Mouse (Mus musculus) forebrain, embryonic 13.5 days (tissue): Measurements from ENCODE around the gene Sgca. TPM values are rescaled to one million over a fixed set of nuclear protein-coding genes. Genes with fewer than 3 reads are reported as not detected.
A peak's percentile ranks its signal among the peaks of the same experiment; 100 is the strongest.

ENCODE experiments used
- ATAC-seq: fragments of 200-750 bp; cut with Nextera tagmentation; 2 replicates; pipeline ENCODE4 v1.8.0; 2017
- H3K27ac ChIP-seq: fragments of 300-500 bp; sonication (generic); 2 replicates; pipeline ENCODE4 v1.5.1; 2015; ENCODE audit warnings: inconsistent platforms, mild to moderate bottlenecking, moderate library complexity
- H3K27me3 ChIP-seq: fragments of 300-500 bp; sonication (generic); 2 replicates; pipeline ENCODE4 v1.6.1; 2015; ENCODE audit warnings: mild to moderate bottlenecking, inconsistent platforms
- H3K36me3 ChIP-seq: fragments of 300-500 bp; sonication (generic); 2 replicates; pipeline ENCODE4 v1.6.1; 2015; ENCODE audit warnings: mild to moderate bottlenecking, inconsistent platforms; ENCODE audit not compliant: poor library complexity, severe bottlenecking
- H3K4me1 ChIP-seq: fragments of 300-500 bp; sonication (generic); 2 replicates; pipeline ENCODE4 v1.6.1; 2015; ENCODE audit warnings: inconsistent platforms
- H3K4me2 ChIP-seq: fragments of 300-500 bp; sonication (generic); 2 replicates; pipeline ENCODE4 v1.6.1; 2015; ENCODE audit warnings: inconsistent platforms, mild to moderate bottlenecking, moderate library complexity
- H3K4me3 ChIP-seq: fragments of 300-500 bp; sonication (generic); 2 replicates; pipeline ENCODE4 v1.5.1; 2015; ENCODE audit warnings: mild to moderate bottlenecking, inconsistent platforms
- H3K9ac ChIP-seq: fragments of 300-500 bp; sonication (generic); 2 replicates; pipeline ENCODE4 v1.6.1; 2015; ENCODE audit warnings: mild to moderate bottlenecking, inconsistent platforms
- H3K9me3 ChIP-seq: fragments of 300-500 bp; sonication (generic); replicated peaks from 2 replicates; pipeline ENCODE4 v1.6.1; 2016; ENCODE audit warnings: inconsistent platforms
- WGBS: fragments of 180-500 bp; shearing (Covaris S2); methylation state at CpG from one replicate; pipeline ENCODE4 v1.1.7; 2015; 5-methylcytosine and 5-hydroxymethylcytosine counted together
- polyA plus RNA-seq: library from polyadenylated mRNA; unstranded; fragments of >200 nt; fragmentation: Nextera tagmentation; extraction: Ambion mirVana; gene quantifications from 2 replicates; pipeline ENCODE4 v1.2.1, GENCODE M21; 2015

Gene Sgca
- polyA plus RNA-seq, 1 experiment from 2014 or later: not detected

- Histone ChIP-seq H3K4me3 (peak within 1 kb of the TSS; percentile 95), H3K4me1 (peaks cover 67% of the 10 kb centered on the region), H3K36me3 (peaks cover 23% of the 10 kb centered on the region), H3K9me3 (no peaks in the 10 kb centered on the region), H3K27ac (peak within 1 kb of the TSS; percentile 97), H3K27me3 (no peaks in the 10 kb centered on the region), H3K9ac (peak within 1 kb of the TSS; percentile 99), H3K4me2 (peak within 1 kb of the TSS; percentile 91)
- WGBS: under 1% methylated on average over 32 of the region's 32 CpGs
- ATAC-seq: peak; percentile 80
Measured at GRCm38 (mm10) chr11:95009629-95010014, 33.5 kb upstream of the Sgca start, which contains the start of gene Samd14. Gene Samd14 (plus strand): TSS chr11:95009879.

- no peaks in the 10 kb centered on the region for H3K9me3 ChIP-seq
- peaks cover 23% of the 10 kb centered on the region for H3K36me3 ChIP-seq
- H3K27ac ChIP-seq: peak overlapping the region; percentile 97
- H3K9ac ChIP-seq: peak overlapping the region; percentile 99
- H3K4me1 ChIP-seq: peaks cover 60% of the 10 kb centered on the region
- no peaks in the 10 kb centered on the region for H3K27me3 ChIP-seq
- ATAC-seq: no peak
- peak overlapping the region; percentile 91 for H3K4me2 ChIP-seq
- peak overlapping the region; percentile 95 for H3K4me3 ChIP-seq
- WGBS: 32% methylated on average over 15 of the region's 15 CpGs
Measured at GRCm38 (mm10) chr11:95008661-95009628, 32.8 kb upstream of the Sgca start.

GRCm38 (mm10) chr11:95007418-95007817 lies 31.3 kb upstream of the Sgca start:
- Histone ChIP-seq H3K9me3 (no peaks in the 10 kb centered on the region), H3K4me3 (no peak overlapping the region; the same call in 1 of the 2 replicates), H3K36me3 (peaks cover 35% of the 10 kb centered on the region), H3K9ac (no peak overlapping the region), H3K27ac (peak overlapping the region; percentile 81; the same call in 1 of the 2 replicates), H3K4me2 (peak overlapping the region; percentile 75), H3K4me1 (peaks cover 48% of the 10 kb centered on the region), H3K27me3 (no peaks in the 10 kb centered on the region)
- WGBS: 82% methylated on average over 3 of the region's 3 CpGs
- ATAC-seq: no peak

- WGBS: 2% methylated on average over 27 of the region's 27 CpGs
- Histone ChIP-seq H3K4me3 (peak overlapping the region; percentile 43), H3K4me1 (peaks cover 40% of the 10 kb centered on the region), H3K27ac (peak overlapping the region; percentile 81), H3K36me3 (peaks cover 42% of the 10 kb centered on the region), H3K27me3 (no peaks in the 10 kb centered on the region), H3K9me3 (no peaks in the 10 kb centered on the region), H3K4me2 (peak overlapping the region; percentile 75), H3K9ac (peak overlapping the region; percentile 67)
- ATAC-seq: peak; percentile 67
Measured at GRCm38 (mm10) chr11:95006525-95007219, 30.5 kb upstream of the Sgca start.

GRCm38 (mm10) chr11:95006038-95006437 lies 29.9 kb upstream of the Sgca start:
- Histone ChIP-seq H3K4me2 (peak overlapping the region; percentile 75), H3K27me3 (no peaks in the 10 kb centered on the region), H3K4me1 (peaks cover 35% of the 10 kb centered on the region), H3K4me3 (peak overlapping the region; percentile 43), H3K27ac (peak overlapping the region; percentile 81), H3K9ac (peak overlapping the region; percentile 67; the same call in 1 of the 2 replicates), H3K36me3 (peaks cover 46% of the 10 kb centered on the region), H3K9me3 (no peaks in the 10 kb centered on the region)
- 37% methylated on average over 4 of the region's 4 CpGs for WGBS
- ATAC-seq: no peak

GRCm38 (mm10) chr11:95004937-95005198 lies 28.7 kb upstream of the Sgca start:
- Histone ChIP-seq H3K36me3 (peaks cover 57% of the 10 kb centered on the region), H3K4me2 (no peak overlapping the region), H3K27me3 (no peaks in the 10 kb centered on the region), H3K4me3 (no peak overlapping the region), H3K9me3 (no peaks in the 10 kb centered on the region), H3K9ac (no peak overlapping the region), H3K27ac (peak overlapping the region; percentile 20), H3K4me1 (peaks cover 44% of the 10 kb centered on the region)
- no peak for ATAC-seq
- WGBS: 72% methylated on average over 6 of the region's 6 CpGs

GRCm38 (mm10) chr11:95004136-95004936 lies 28.2 kb upstream of the Sgca start:
- Histone ChIP-seq H3K9ac (no peak overlapping the region), H3K36me3 (peaks cover 62% of the 10 kb centered on the region), H3K9me3 (no peaks in the 10 kb centered on the region), H3K27ac (peak overlapping the region; percentile 20; the same call in 1 of the 2 replicates), H3K4me3 (no peak overlapping the region), H3K4me2 (no peak overlapping the region), H3K4me1 (peaks cover 41% of the 10 kb centered on the region), H3K27me3 (no peaks in the 10 kb centered on the region)
- ATAC-seq: no peak
- WGBS: 90% methylated on average over 12 of the region's 12 CpGs

- 95% methylated on average over 8 of the region's 8 CpGs for WGBS
- ATAC-seq: no peak
- H3K36me3 ChIP-seq: peaks cover 78% of the 10 kb centered on the region
Measured at GRCm38 (mm10) chr11:95002705-95003104, 26.6 kb upstream of the Sgca start.

GRCm38 (mm10) chr11:95001584-95002347 lies 25.6 kb upstream of the Sgca start:
- H3K27ac ChIP-seq: no peak overlapping the region
- H3K36me3 ChIP-seq: peaks cover 88% of the 10 kb centered on the region
- H3K4me3 ChIP-seq: no peak overlapping the region
- H3K27me3 ChIP-seq: no peaks in the 10 kb centered on the region
- H3K9ac ChIP-seq: no peak overlapping the region
- WGBS: 91% methylated on average over 21 of the region's 21 CpGs
- no peak overlapping the region for H3K4me2 ChIP-seq
- peaks cover 44% of the 10 kb centered on the region for H3K4me1 ChIP-seq
- no peak for ATAC-seq
- H3K9me3 ChIP-seq: no peaks in the 10 kb centered on the region

More at GRCm38 (mm10) chr11:95002705-95003104, 26.6 kb upstream of the Sgca start:
- Histone ChIP-seq H3K27ac (no peak overlapping the region), H3K9me3 (no peaks in the 10 kb centered on the region), H3K4me3 (no peak overlapping the region), H3K27me3 (no peaks in the 10 kb centered on the region), H3K4me2 (no peak overlapping the region), H3K9ac (no peak overlapping the region), H3K4me1 (peaks cover 43% of the 10 kb centered on the region)

- no peaks in the 10 kb centered on the region for H3K27me3 ChIP-seq
- peaks cover 45% of the 10 kb centered on the region for H3K4me1 ChIP-seq
- H3K9me3 ChIP-seq: no peaks in the 10 kb centered on the region
- WGBS: under 1% methylated on average over 8 of the region's 8 CpGs
- H3K4me2 ChIP-seq: peak overlapping the region; percentile 10; the same call in 1 of the 2 replicates
- peaks cover 95% of the 10 kb centered on the region for H3K36me3 ChIP-seq
- ATAC-seq: peak; percentile 74
- no peak overlapping the region for H3K4me3 ChIP-seq
- peak overlapping the region; percentile 36; the same call in 1 of the 2 replicates for H3K9ac ChIP-seq
- peak overlapping the region; percentile 77 for H3K27ac ChIP-seq
Measured at GRCm38 (mm10) chr11:95001058-95001457, 24.9 kb upstream of the Sgca start.

- peaks cover 45% of the 10 kb centered on the region for H3K4me1 ChIP-seq
- 50% methylated on average over 4 of the region's 4 CpGs for WGBS
Measured at GRCm38 (mm10) chr11:95000548-95000947, 24.4 kb upstream of the Sgca start.

More at GRCm38 (mm10) chr11:95000548-95000947, 24.4 kb upstream of the Sgca start:
- no peaks in the 10 kb centered on the region for H3K27me3 ChIP-seq
- no peak; the same call in 1 of the 2 replicates for ATAC-seq
- H3K9me3 ChIP-seq: no peaks in the 10 kb centered on the region
- H3K36me3 ChIP-seq: peaks cover 93% of the 10 kb centered on the region
- H3K4me2 ChIP-seq: peak overlapping the region; percentile 10; the same call in 1 of the 2 replicates
- H3K27ac ChIP-seq: peak overlapping the region; percentile 77
- H3K4me3 ChIP-seq: no peak overlapping the region
- H3K9ac ChIP-seq: peak overlapping the region; percentile 36; the same call in 1 of the 2 replicates
